Mouse (Mus musculus): ENCODE measurements around the gene Bsn. TPM values are rescaled to one million over a fixed set of nuclear protein-coding genes. Genes with fewer than 3 reads are reported as not detected.

Gene Bsn
- polyA plus RNA-seq, 1 experiment from 2014 or later = 14.2 TPM

- no peak for DNase-seq
- no peak overlapping the region for H3K4me3 ChIP-seq (replicated peaks; ENCODE audit: low read depth, low read length)
- no peaks in the 10 kb centered on the region for H3K36me3 ChIP-seq (ENCODE audit: control insufficient read depth, insufficient read depth, low read length)
- WGBS = 53% methylated on average over 1 of the region's 1 CpGs
- no peaks in the 10 kb centered on the region for H3K27me3 ChIP-seq (ENCODE audit: control insufficient read depth, insufficient read depth, low read length)
- H3K4me2 ChIP-seq (ENCODE audit: low read length) = no peak overlapping the region
- H3K4me1 ChIP-seq (ENCODE audit: control insufficient read depth, insufficient read depth, low read length) = no peaks in the 10 kb centered on the region
- no peaks in the 10 kb centered on the region for H3K9me3 ChIP-seq (ENCODE audit: control insufficient read depth, low read length)
- no peak for ATAC-seq (ENCODE audit: low FRiP score, low TSS enrichment)
- H3K27ac ChIP-seq (replicated peaks; ENCODE audit: low read depth, low read length) = no peak overlapping the region
- no peak overlapping the region for H3K9ac ChIP-seq (replicated peaks; ENCODE audit: low read length)
Observed at GRCm38 (mm10) chr9:108150486-108150885, 39.7 kb downstream of the Bsn start.

GRCm38 (mm10) chr9:108149817-108150216, 40.4 kb downstream of the Bsn start:
- no peaks in the 10 kb centered on the region for H3K4me1 ChIP-seq (ENCODE audit: control insufficient read depth, insufficient read depth, low read length)
- H3K36me3 ChIP-seq (ENCODE audit: control insufficient read depth, insufficient read depth, low read length) = no peaks in the 10 kb centered on the region
- DNase-seq (no peak), ATAC-seq (ENCODE audit: low FRiP score, low TSS enrichment) (no peak)
- no peaks in the 10 kb centered on the region for H3K9me3 ChIP-seq (ENCODE audit: control insufficient read depth, low read length)
- no peak overlapping the region for H3K4me2 ChIP-seq (ENCODE audit: low read length)
- H3K4me3 ChIP-seq (replicated peaks; ENCODE audit: low read depth, low read length) = no peak overlapping the region
- no peak overlapping the region for H3K9ac ChIP-seq (replicated peaks; ENCODE audit: low read length)
- WGBS = 30% methylated on average over 4 of the region's 4 CpGs
- H3K27me3 ChIP-seq (ENCODE audit: control insufficient read depth, insufficient read depth, low read length) = no peaks in the 10 kb centered on the region
- no peak overlapping the region for H3K27ac ChIP-seq (replicated peaks; ENCODE audit: low read depth, low read length)

GRCm38 (mm10) chr9:108147606-108148005, 42.6 kb downstream of the Bsn start:
- H3K4me3 ChIP-seq (replicated peaks; ENCODE audit: low read depth, low read length) = no peak overlapping the region
- H3K4me1 ChIP-seq (ENCODE audit: control insufficient read depth, insufficient read depth, low read length) = no peaks in the 10 kb centered on the region
- H3K9me3 ChIP-seq (ENCODE audit: control insufficient read depth, low read length) = no peaks in the 10 kb centered on the region
- DNase-seq = no peak
- ATAC-seq (ENCODE audit: low FRiP score, low TSS enrichment) = no peak
- H3K27me3 ChIP-seq (ENCODE audit: control insufficient read depth, insufficient read depth, low read length) = no peaks in the 10 kb centered on the region
- no peak overlapping the region for H3K27ac ChIP-seq (replicated peaks; ENCODE audit: low read depth, low read length)
- no peak overlapping the region for H3K9ac ChIP-seq (replicated peaks; ENCODE audit: low read length)
- no peak overlapping the region for H3K4me2 ChIP-seq (ENCODE audit: low read length)
- no peaks in the 10 kb centered on the region for H3K36me3 ChIP-seq (ENCODE audit: control insufficient read depth, insufficient read depth, low read length)
- 78% methylated on average over 5 of the region's 5 CpGs for WGBS

GRCm38 (mm10) chr9:108146451-108146850, 43.7 kb downstream of the Bsn start:
- no peaks in the 10 kb centered on the region for H3K9me3 ChIP-seq (ENCODE audit: control insufficient read depth, low read length)
- 81% methylated on average over 4 of the region's 4 CpGs for WGBS
- DNase-seq = no peak
- no peak overlapping the region for H3K9ac ChIP-seq (replicated peaks; ENCODE audit: low read length)
- no peak overlapping the region for H3K4me3 ChIP-seq (replicated peaks; ENCODE audit: low read depth, low read length)
- no peak overlapping the region for H3K4me2 ChIP-seq (ENCODE audit: low read length)
- no peak overlapping the region for H3K27ac ChIP-seq (replicated peaks; ENCODE audit: low read depth, low read length)
- no peaks in the 10 kb centered on the region for H3K27me3 ChIP-seq (ENCODE audit: control insufficient read depth, insufficient read depth, low read length)
- no peak for ATAC-seq (ENCODE audit: low FRiP score, low TSS enrichment)
- no peaks in the 10 kb centered on the region for H3K36me3 ChIP-seq (ENCODE audit: control insufficient read depth, insufficient read depth, low read length)
- H3K4me1 ChIP-seq (ENCODE audit: control insufficient read depth, insufficient read depth, low read length) = no peaks in the 10 kb centered on the region

GRCm38 (mm10) chr9:108145740-108146139, 44.4 kb downstream of the Bsn start:
- H3K4me3 ChIP-seq (replicated peaks; ENCODE audit: low read depth, low read length) = no peak overlapping the region
- 68% methylated on average over 6 of the region's 6 CpGs for WGBS
- H3K27me3 ChIP-seq (ENCODE audit: control insufficient read depth, insufficient read depth, low read length) = no peaks in the 10 kb centered on the region
- ATAC-seq (ENCODE audit: low FRiP score, low TSS enrichment) = no peak
- H3K36me3 ChIP-seq (ENCODE audit: control insufficient read depth, insufficient read depth, low read length) = no peaks in the 10 kb centered on the region
- H3K9me3 ChIP-seq (ENCODE audit: control insufficient read depth, low read length) = no peaks in the 10 kb centered on the region
- no peak overlapping the region for H3K9ac ChIP-seq (replicated peaks; ENCODE audit: low read length)
- H3K27ac ChIP-seq (replicated peaks; ENCODE audit: low read depth, low read length) = no peak overlapping the region
- no peak overlapping the region for H3K4me2 ChIP-seq (ENCODE audit: low read length)
- no peak for DNase-seq
- no peaks in the 10 kb centered on the region for H3K4me1 ChIP-seq (ENCODE audit: control insufficient read depth, insufficient read depth, low read length)

- H3K9me3 ChIP-seq (ENCODE audit: control insufficient read depth, low read length) = no peaks in the 10 kb centered on the region
- DNase-seq (no peak), ATAC-seq (ENCODE audit: low FRiP score, low TSS enrichment) (no peak)
- WGBS = 87% methylated on average over 17 of the region's 17 CpGs
- H3K9ac ChIP-seq (replicated peaks; ENCODE audit: low read length) = no peak overlapping the region
- no peak overlapping the region for H3K4me2 ChIP-seq (ENCODE audit: low read length)
- no peaks in the 10 kb centered on the region for H3K4me1 ChIP-seq (ENCODE audit: control insufficient read depth, insufficient read depth, low read length)
- no peaks in the 10 kb centered on the region for H3K27me3 ChIP-seq (ENCODE audit: control insufficient read depth, insufficient read depth, low read length)
- H3K4me3 ChIP-seq (replicated peaks; ENCODE audit: low read depth, low read length) = no peak overlapping the region
- 0 out of 2 replicates have a peak, but pooled peaks cover under 1% of the 10 kb centered on the region for H3K36me3 ChIP-seq (ENCODE audit: control insufficient read depth, insufficient read depth, low read length)
- H3K27ac ChIP-seq (replicated peaks; ENCODE audit: low read depth, low read length) = no peak overlapping the region
Observed at GRCm38 (mm10) chr9:108144371-108145270, 45.6 kb downstream of the Bsn start.

GRCm38 (mm10) chr9:108143470-108143869, 46.7 kb downstream of the Bsn start:
- Histone ChIP-seq H3K4me2 (ENCODE audit: low read length) (no peak overlapping the region), H3K4me3 (replicated peaks; ENCODE audit: low read depth, low read length) (no peak overlapping the region), H3K27ac (replicated peaks; ENCODE audit: low read depth, low read length) (no peak overlapping the region), H3K9ac (replicated peaks; ENCODE audit: low read length) (no peak overlapping the region), H3K36me3 (ENCODE audit: control insufficient read depth, insufficient read depth, low read length) (peaks cover 12% of the 10 kb centered on the region; the same call in 1 of the 2 replicates), H3K4me1 (ENCODE audit: control insufficient read depth, insufficient read depth, low read length) (no peaks in the 10 kb centered on the region), H3K27me3 (ENCODE audit: control insufficient read depth, insufficient read depth, low read length) (no peaks in the 10 kb centered on the region), H3K9me3 (ENCODE audit: control insufficient read depth, low read length) (no peaks in the 10 kb centered on the region)
- no peak for DNase-seq
- ATAC-seq (ENCODE audit: low FRiP score, low TSS enrichment) = no peak
- WGBS = 92% methylated on average over 2 of the region's 2 CpGs

GRCm38 (mm10) chr9:108141387-108141786, 48.8 kb downstream of the Bsn start:
- H3K9me3 ChIP-seq (ENCODE audit: control insufficient read depth, low read length) = no peaks in the 10 kb centered on the region
- no peak overlapping the region for H3K27ac ChIP-seq (replicated peaks; ENCODE audit: low read depth, low read length)
- ATAC-seq (ENCODE audit: low FRiP score, low TSS enrichment) (no peak), DNase-seq (no peak)
- H3K4me3 ChIP-seq (replicated peaks; ENCODE audit: low read depth, low read length) = no peak overlapping the region
- no peaks in the 10 kb centered on the region for H3K27me3 ChIP-seq (ENCODE audit: control insufficient read depth, insufficient read depth, low read length)
- 83% methylated on average over 10 of the region's 10 CpGs for WGBS
- H3K36me3 ChIP-seq (ENCODE audit: control insufficient read depth, insufficient read depth, low read length) = peaks cover 31% of the 10 kb centered on the region
- H3K4me1 ChIP-seq (ENCODE audit: control insufficient read depth, insufficient read depth, low read length) = no peaks in the 10 kb centered on the region
- H3K4me2 ChIP-seq (ENCODE audit: low read length) = no peak overlapping the region
- H3K9ac ChIP-seq (replicated peaks; ENCODE audit: low read length) = no peak overlapping the region
